Mouse (Mus musculus): ENCODE measurements at regions not wholly inside any gene's neighbourhood (a gene's known extent, or its start where the extent isn't known, plus 50 kb on each side); places are given as distances from the start of the nearest gene placed in this dataset.
A peak's percentile ranks its signal among the peaks of the same experiment; 100 is the strongest.
"Not testable (repeated sequence)": the region's sequence is repeated elsewhere in the genome, so short reads cannot be mapped to it uniquely, and the experiment has no call there.

DNA sequence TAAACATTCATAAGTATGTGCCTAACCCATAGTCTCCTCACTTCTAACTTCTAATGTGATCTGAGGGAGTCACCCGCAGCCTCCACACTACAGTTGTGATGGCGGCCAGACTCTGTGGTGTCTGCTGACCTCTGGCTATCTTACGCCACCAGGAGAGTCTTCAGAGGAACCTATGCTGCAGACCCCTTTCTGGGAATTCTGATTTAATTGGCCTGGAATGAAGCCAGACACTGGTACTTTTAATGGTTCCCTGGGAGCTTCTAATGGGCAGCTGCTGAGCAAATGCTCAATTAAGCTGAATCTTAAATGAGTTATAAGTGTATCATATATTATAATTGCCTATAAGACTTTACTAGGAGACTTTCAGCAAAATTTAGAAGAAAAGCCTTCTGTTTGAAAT lies 459.0 kb upstream of the N6amt1 start:
- no peak for DNase-seq

DNA sequence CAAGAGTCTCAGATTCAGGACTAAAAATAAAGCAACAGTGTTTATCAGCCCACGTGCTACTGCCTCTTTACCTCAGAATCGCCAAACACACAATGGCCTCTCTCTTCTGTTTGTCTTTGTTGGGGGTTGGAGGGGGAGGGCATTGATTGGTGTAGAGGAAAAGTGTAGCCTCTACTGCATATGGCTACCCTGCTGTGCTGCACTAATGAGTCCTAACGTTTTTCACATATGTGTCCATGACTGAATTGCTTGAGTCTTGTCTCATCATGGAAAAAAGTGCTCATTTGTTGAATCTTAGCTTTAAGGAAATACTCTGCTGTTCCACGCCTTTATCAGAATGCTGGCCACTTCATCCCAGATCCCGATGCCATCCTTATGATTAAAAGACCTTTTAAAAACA lies 459.7 kb upstream of the N6amt1 start:
- no peak for DNase-seq

DNA sequence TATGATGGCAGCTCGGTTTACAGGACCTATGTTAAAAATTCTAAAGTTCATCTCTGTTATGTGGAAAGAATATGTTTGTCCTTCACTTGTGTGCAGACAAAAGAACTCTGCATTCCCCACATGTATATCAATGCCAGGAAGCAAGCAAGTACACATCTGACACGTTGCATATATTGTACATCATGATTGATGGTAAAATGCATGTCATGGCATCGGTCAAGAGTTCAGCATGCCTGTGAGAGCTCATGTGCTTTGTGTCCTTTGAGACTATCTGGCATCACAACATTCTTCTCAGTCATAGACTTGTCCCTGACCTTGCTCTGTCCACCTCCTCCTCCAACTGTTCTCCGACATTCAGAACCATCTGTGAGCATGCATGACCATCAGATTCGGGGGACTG lies 465.6 kb upstream of the N6amt1 start:
- no peak for DNase-seq

DNA sequence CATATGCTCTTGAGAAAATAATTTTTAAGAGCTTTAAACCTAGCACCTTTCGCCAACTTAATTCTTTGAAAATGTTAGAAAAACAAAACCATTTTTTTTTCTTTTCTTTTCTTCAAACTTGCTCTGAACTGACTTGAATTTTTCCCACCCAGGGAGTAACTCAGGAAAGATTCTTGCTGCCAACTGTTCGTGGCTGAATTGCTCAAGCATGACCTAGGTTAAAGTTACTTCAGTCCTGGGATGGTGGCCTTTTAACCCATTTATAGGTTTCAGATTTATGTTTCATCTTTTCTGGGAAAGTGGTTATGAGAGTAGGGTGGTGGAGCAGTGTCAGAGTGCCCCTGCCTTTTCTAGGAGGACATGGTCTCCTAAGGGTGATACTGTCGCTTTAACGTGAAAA lies 466.4 kb upstream of the N6amt1 start:
- no peak for DNase-seq

DNA sequence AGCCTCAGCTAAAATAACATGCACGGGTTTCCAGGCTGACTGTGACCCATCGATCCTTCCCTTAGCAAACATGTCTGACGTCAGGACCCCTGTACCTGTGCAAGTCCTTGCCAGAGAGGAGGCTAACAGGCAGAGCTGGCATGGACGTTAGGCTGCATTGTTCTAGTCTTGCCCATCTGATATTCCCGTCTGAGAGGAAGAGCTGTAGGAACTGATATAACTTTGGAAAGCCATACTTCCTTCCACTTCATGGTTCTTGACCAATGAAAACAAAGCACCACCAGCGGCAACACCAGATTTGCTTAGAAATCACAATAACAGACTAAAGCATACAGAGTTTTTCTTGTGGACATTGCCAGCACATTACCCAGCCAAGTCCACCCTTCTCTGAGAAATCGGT lies 470.1 kb upstream of the N6amt1 start:
- DNase-seq, result no peak

DNA sequence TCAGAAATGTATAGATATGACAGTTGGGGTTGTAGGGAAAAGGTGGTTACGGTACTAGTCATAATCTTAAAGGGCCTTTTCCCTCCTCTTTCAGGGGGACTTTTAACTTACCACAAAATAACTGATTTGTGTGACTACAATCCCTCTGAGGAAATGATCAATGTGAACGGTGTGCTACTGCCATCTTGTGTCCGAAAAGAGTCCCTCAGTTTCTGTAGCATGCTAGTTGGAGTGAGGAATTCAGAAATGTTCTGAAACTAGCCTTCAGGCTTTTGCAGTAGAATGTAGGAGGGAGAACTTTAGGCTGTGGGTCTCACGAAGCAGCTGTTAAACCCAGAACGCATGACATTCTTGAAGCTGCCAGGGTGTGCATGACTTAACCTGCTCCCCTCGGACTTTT lies 471.5 kb upstream of the N6amt1 start:
- DNase-seq, result peak; percentile 19

DNA sequence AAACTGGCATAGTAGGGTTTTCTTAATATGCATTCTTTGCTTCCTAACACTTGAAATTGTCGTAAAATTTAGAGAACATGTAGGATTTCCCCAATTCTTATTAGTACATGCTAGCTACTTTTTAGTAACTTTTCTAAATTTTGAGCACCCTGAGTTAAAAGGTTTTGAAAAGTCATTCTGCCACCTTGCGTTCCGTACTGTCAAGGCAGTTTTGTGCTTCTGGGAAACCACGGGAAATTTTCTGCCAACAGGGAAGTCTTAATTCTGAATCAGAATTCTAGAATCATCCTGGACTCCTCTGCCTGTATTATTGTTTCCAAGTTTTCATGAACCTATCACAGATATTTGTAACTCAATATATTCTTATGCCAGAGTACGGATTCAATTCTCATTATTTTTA lies 472.4 kb upstream of the N6amt1 start:
- peak; percentile 8 for DNase-seq

DNA sequence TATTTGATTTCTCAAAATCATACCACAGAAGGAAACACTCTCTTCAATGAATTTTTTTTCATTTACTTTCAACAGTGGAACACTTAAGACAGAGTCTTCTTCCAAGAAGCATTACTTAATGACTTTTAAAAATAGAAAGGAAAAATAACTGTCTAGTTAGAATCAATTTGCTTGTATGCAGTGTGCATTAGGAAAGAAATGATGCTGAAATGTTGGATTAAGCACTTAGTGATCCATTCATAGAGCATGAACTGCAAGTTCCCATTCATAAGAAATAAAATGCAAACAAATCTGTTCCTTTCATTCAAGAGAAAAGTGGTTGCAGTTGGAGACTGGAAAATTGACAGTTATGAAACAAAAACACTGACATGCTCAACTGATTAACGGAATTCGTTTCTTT lies 493.2 kb upstream of the N6amt1 start:
- DNase-seq, result no peak

DNA sequence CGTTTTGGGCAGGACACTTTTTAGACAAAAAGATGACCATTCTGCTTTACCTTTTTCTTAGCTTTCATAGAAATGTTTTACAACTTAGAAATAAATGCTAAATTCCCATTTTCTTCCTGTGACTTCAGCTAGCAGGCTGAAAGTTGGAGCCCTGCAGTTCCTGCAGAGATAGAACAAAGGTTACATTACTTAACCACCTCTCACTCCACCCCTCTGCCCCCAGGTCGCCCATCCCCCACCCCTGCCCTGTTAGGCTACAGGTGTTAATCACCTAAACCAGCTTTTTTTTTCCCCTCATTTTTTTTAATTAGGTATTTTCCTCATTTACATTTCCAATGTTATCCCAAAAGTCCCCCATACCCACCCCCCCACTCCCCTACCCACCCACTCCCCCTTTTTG lies 498.1 kb upstream of the N6amt1 start:
- DNase-seq, result no peak

DNA sequence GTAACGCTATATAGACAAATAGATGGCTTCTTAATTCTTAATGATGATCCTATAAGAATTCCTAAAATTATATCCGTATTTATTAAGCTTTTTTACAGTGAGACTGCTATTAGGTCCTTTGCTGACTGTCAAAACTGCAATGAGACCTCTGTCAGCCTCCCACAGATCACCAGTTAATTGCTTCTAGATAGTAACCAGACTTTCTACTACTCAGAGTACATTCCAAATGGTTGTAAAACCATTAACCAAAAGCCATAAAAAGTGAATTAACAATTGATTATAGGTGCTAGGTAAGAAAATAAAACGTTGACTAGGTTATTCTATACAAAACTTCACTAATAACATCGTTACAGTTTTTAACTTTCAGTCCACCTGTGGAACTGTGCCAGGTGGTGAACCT lies 498.7 kb upstream of the N6amt1 start:
- DNase-seq, result no peak

DNA sequence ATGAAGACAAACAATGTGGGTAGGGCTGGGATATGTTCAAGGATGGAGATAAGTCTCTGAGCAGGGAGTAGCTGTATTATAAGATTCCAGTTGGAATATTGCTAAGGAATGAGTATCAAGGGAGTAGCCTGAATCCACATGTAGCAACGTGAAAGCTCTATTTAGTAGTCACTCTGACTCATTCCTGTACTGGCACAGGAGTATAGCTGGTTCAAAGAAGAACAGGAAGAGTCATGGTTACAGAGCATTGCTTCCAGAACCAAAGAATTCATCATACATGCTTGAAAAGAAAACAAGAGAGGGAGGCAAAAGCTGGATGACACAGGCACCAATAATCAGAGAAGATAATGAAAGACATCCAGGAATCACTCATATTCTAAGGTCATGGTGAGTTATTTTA lies 500.6 kb upstream of the N6amt1 start:
- DNase-seq, result no peak

DNA sequence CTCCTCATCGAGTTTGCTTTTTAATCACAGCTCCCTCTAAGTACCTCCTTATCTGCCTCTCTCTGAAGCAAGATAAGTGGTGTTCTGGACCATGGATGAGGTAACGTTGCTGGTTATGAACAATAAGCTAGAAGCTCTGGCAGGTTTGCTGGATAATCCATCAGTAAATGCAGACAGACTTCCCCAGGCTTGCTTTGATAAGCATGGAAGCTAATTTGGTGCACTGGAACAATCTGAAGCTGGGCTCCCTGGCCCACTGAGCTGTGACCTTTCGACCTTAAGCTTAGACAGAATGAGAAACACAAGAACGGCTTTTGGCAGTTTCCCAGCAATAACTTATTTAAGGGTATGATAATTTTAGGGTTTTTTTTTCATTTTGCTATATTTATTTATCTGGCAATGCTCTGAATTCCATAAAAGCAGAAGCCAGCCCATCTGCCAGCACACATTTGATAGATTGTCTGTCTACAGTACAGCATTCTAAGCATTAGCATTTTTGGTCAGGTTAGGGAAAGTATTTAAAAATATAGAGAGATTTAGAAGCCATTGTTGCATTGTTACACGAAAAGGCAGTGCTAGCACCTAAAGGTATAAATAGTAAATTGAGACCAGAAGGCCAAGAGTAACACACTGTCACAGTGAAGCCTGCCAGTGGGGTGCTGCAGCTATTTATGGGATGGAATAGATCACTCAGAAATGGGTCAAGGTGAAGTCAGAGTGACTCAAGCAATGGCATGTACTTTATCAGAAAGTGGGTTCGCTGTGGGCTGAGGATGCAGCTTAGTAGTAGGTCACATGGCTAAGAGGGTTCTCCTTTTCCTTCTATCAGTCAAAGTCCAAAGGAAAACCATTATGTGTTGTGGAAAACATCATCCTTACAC lies 515.3 kb upstream of the N6amt1 start:
- DNase-seq, result no peak

DNA sequence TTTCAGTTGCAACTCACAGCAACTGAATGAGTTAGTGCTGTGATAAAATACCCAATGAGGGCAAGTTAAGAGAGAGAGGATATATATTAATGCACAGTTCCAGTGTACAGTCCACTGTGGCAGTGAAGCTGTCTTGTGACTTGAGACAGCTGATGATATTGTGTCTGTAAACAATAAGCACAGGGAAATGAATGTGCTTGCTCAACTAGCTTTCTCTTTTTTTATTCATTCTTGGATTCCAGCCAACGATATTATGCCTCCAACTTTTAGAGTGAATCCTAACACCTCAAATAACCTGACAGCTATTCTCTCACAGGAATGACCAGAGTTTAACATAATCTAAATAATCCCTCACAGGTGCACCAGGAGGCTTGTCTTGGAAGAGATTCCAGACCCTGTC lies 526.3 kb upstream of the N6amt1 start:
- DNase-seq, result no peak

DNA sequence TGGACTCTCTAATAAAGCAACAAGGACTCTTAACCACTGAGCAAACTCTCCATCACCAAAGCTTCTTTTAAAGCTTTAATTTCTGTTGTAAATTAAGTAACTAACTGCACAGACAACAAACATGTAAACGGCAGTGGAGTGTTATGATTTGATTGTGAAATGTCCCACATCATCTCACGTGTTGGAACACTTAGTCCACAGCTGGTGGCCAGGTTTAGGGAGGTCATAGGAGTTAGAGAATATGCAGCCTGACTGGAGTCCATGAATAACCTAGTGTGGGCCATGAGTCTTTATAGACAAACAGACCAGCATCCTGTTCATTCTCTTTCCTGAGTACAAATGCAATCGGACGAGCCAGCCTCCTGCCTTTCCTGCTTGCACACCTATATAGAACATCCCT lies 527.3 kb upstream of the N6amt1 start:
- DNase-seq, result no peak

DNA sequence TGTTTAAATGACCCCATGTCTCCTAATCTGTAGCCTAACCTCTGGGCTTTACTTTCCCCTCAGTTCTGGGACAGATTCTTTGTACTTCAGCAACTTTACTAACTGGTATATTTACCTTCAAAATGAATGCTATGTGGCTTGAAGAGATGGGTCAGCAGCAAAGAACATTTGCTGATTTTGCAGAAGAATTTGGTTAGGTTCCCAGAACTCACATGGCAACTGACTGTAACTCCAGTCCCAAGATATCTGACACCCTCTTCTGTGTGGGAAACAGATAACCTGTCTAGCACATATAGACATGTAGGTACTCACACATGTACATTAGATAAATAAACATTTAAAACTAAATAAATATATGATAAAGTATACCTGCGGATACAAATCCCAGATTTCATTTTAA lies 530.5 kb upstream of the N6amt1 start:
- no peak for DNase-seq

DNA sequence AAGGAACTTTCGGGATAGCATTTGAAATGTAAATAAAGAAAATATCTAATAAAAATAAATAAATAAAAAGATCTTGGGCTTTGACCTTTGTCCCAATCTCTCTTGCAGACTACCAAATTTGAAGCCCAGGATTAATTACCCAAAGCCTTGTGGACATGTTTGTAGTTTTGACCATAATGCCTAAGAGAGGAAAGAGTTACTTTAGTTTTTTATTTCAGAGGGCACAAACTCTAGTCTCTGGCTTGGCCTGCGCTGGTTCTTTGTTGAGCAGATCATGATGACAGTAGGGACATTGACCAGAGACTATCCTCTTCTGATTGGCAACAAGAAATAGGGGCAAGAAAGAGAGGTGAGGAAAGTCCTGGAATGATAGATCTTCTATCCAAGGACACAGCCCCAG lies 532.4 kb upstream of the N6amt1 start:
- DNase-seq, result no peak

DNA sequence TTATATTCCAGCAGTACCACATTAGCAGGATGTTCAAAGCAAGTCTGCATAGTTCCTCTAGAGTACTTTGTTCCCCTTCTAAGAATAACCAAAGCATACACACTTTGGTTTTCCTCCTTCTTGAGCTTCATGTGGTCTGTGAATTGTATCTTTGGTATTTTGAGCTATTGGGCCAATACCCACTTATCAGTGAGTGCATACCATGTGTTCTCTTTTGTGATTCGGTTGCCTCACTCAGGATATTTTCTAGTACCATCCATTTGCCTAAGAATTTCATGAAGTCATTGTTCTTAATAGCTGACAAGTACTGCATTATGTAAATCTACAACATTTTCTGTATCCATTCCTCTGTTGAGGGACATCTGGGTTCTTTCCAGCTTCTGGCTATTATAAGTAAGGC lies 535.3 kb upstream of the N6amt1 start:
- DNase-seq, result not testable (repeated sequence)

DNA sequence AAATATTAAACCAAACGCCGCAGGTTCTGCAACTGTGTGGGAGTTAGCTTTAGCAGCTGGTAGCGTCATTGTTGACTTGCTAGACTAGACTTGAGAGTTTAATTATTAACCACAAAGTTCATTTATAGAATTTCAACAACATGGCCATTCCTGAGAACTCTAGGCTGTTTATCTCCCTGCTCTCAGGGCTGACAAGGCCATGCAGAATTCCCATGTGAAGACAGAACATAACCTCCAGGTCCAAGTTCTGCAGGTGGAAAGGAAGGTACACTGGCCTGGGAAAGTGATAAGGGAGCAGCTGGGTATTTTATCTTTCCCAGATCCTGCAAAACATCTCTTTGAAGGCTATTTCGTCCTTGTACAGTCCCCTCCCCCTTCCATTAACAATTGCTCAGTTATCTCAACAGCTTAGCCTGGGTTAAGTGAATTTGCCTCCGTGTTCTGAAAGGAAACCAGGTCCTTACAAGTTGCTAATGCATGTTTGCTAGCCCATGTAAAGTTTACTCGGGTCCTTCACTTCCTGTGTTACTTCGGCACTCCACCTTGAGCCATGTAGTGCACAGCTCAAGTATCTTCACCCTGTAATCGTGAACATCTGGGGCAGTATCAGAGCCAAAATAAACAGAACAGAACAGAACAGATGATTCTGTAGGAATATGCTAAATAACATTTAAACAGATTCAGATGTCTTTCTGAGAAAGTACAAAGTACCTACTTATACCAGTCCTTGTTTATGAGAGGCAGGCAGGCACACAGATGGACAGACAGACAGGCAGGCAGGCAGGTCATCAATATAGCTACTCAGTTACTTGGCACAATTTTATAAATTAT lies 537.0 kb upstream of the N6amt1 start:
- no peak for DNase-seq

DNA sequence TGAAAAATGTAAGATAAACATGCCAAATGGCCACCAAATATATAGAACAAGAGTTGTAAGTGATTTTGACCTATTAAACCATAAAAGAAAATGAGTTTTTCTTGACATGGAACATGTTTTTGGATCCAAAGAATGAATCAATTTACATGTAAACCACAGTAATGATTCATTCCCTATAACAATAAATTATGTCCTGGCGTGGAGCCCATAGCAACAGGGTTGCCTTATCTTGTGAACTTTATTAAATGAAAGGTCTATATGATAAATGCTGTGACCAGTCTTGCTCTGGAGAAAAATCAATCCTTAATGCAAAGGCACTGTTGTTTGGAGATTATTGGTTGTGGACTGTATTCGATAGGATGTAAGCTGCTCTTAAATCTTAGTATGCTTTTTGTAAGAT lies 538.0 kb upstream of the N6amt1 start:
- DNase-seq, result no peak

DNA sequence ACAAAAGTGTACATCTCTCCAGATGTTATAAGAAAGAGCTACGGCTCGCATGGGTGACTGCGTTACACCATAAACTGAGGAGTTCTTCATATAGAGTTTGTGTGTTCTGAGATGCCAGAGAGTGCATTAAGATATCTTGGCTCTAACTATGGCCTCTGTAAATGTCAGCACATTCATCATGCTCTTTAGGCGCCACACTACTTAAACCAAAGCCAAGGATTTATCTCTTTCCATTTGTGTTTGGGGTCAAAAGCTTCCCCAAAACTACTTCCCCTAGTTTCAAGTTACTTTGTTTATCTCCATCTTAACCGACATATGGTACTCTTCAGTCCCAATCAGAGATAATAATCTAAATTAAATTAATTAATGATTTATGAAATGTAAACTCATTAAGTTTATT lies 541.3 kb upstream of the N6amt1 start:
- no peak for DNase-seq

DNA sequence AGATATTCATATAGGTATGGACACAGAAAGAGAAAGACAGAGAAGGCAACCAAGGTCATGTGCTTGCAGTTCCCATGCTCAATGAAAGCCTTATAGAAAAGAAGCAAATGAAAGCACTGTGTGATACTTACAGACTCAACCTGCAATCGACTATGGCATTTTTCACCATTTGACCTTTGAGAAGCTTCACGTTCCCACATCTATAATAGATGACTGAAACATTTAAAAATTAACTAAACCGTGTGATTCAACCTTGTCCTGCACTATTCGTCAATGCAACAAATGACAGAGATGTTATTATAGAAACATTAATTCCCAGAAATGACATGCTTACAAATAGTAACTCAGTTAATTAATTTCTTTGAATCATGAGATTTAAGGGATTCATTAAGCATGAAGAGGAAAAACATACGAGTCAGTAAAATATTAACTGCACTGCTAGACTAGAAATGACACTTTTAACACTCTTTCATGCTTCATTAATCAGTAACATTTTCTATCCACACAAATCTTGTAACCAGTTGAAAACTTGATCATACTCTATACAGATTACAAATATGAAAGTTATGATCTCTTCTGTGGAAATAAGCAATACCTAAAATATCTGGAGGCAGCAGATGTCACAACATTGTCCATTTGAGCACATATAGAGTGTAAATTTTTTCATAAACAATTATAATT lies 545.2 kb upstream of the N6amt1 start:
- DNase-seq, result no peak

DNA sequence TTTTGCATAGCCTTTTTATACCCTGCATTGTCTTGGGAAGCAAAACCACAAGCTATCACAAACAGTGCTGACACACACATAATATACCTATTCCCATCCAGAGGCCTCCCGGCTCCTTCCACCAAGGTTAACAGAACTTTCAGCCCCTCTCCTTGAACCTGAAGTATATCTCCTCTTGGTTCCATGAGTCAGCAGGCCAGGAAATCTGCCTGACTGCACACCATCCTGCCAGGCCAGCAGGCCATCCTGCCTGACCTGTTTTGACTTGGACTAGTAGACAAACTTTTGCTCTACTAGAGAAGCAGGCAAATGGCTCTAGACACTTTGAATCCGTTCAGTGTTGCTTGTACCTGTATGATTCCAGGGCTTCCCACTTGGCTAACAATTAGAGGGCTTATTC lies 547.6 kb upstream of the N6amt1 start:
- no peak for DNase-seq

DNA sequence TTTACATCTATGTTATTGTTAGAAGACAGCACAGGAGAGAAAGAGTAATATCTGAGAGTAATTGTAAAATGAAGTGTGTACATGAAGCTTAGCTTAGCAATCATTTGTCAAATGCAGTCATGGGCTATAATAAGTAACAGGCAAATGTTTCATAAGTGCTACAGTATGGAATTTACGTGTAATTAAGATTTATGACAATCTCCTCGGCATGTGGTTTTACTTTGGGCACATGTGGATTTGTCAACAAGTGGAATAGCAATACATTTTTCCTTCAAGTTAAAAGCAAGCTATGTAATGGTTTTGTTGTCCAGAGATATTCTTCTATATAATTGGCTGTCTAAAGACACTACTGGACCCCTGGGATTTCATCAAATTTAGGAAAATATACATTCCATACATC lies 577.9 kb upstream of the N6amt1 start:
- DNase-seq, result no peak

All from gastrocnemius, postnatal 10 days (tissue).